8 mouse cellular contexts compared by ENCODE assay signal in the genomic region with DNA sequence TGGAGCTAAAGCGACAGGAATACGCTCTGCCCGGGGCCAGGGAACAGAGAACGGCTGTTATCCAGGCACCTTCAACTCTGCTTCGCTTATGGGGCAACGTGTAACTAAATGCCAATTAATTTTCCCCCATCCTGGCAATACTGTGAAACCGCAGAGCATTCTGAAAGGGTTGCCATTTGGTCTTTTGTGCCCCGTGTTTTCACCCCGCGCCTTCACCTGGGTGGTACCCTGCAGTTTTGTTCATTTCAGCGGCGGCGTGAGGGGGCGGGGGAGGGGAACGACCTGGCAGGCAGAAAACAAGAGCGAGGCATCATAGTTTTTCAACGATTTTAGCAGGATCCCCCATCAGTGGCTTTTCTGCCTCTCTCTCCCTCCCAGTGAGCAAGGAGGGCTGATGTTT. TPM values are rescaled to one million over a fixed set of nuclear protein-coding genes. Genes with fewer than 3 reads are reported as not detected.
A peak's percentile ranks its signal among the peaks of the same experiment; 100 is the strongest.
DNase-seq lines count a peak whose midpoint lies in the region; ATAC-seq lines count a peak whose summit lies in the region.

No protein-coding gene starts in this region.

- peaks cover 4% of the 10 kb centered on the region; the same call in 1 of the 2 replicates for H3K27me3 ChIP-seq in lung, embryonic 15.5 days
- H3K27me3 ChIP-seq in forebrain, embryonic 15.5 days, result peaks cover 38% of the 10 kb centered on the region
- no peaks in the 10 kb centered on the region for H3K27me3 ChIP-seq in limb, embryonic 12.5 days
- no peaks in the 10 kb centered on the region for H3K27me3 ChIP-seq in stomach, embryonic 14.5 days (ENCODE audit: control insufficient read depth, insufficient read depth, low read length)

- H3K36me3 ChIP-seq in lung, embryonic 15.5 days, result no peaks in the 10 kb centered on the region
- H3K36me3 ChIP-seq in forebrain, embryonic 15.5 days, result no peaks in the 10 kb centered on the region
- H3K36me3 ChIP-seq in limb, embryonic 12.5 days, result no peaks in the 10 kb centered on the region
- no peaks in the 10 kb centered on the region for H3K36me3 ChIP-seq in stomach, embryonic 14.5 days (ENCODE audit: control insufficient read depth, insufficient read depth, low read length)

- peak overlapping the region; percentile 46 for H3K4me2 ChIP-seq in lung, embryonic 15.5 days
- peak overlapping the region; percentile 41 for H3K4me2 ChIP-seq in forebrain, embryonic 15.5 days (replicated peaks)
- H3K4me2 ChIP-seq in limb, embryonic 12.5 days, result peak overlapping the region; percentile 62
- peak overlapping the region; percentile 41 for H3K4me2 ChIP-seq in stomach, embryonic 14.5 days (replicated peaks; ENCODE audit: low read depth, low read length)

- H3K4me3 ChIP-seq in lung, embryonic 15.5 days, result peak overlapping the region; percentile 18; the same call in 1 of the 2 replicates
- H3K4me3 ChIP-seq in forebrain, embryonic 15.5 days, result peak overlapping the region; percentile 11
- H3K4me3 ChIP-seq in limb, embryonic 12.5 days (replicated peaks), result peak overlapping the region; percentile 36
- H3K4me3 ChIP-seq in stomach, embryonic 14.5 days (ENCODE audit: low read depth, low read length), result no peak overlapping the region

- ATAC-seq in lung, embryonic 15.5 days (ENCODE audit: borderline replicate concordance, extremely low read depth, low FRiP score, low TSS enrichment), result no peak
- ATAC-seq in forebrain, embryonic 15.5 days (replicated peaks), result 0 out of 2 replicates have a peak, but pooled peaks have one; percentile 26
- no peak for ATAC-seq in limb, embryonic 12.5 days (ENCODE audit: insufficient number of reproducible peaks, insufficient read depth, low FRiP score, low TSS enrichment, low read depth)
- no peak for ATAC-seq in stomach, embryonic 14.5 days (ENCODE audit: insufficient number of reproducible peaks, insufficient read depth, low FRiP score, low read depth)

- peaks cover 5% of the 10 kb centered on the region; the same call in 1 of the 2 replicates for H3K4me1 ChIP-seq in lung, embryonic 15.5 days
- peaks cover 12% of the 10 kb centered on the region for H3K4me1 ChIP-seq in forebrain, embryonic 15.5 days
- H3K4me1 ChIP-seq in limb, embryonic 12.5 days (replicated peaks), result peaks cover 11% of the 10 kb centered on the region; the same call in 1 of the 2 replicates
- no peaks in the 10 kb centered on the region for H3K4me1 ChIP-seq in stomach, embryonic 14.5 days (ENCODE audit: control insufficient read depth, insufficient read depth, low read length)

- DNase-seq in lung, postnatal 14 days, result no peak
- DNase-seq in right cerebral cortex, adult 2 months (ENCODE audit: low spot score in 2 of 2), result no peak
- no peak for DNase-seq in B cell, adult 2 months
- DNase-seq in kidney, postnatal 14 days, result no peak

- no peak overlapping the region for H3K27ac ChIP-seq in lung, embryonic 15.5 days
- H3K27ac ChIP-seq in forebrain, embryonic 15.5 days (replicated peaks), result no peak overlapping the region
- no peak overlapping the region for H3K27ac ChIP-seq in limb, embryonic 12.5 days
- H3K27ac ChIP-seq in stomach, embryonic 14.5 days (ENCODE audit: low read length), result no peak overlapping the region

- 16% methylated on average over 17 of the region's 17 CpGs for WGBS in lung, embryonic 15.5 days
- WGBS in forebrain, embryonic 15.5 days, result 4% methylated on average over 17 of the region's 17 CpGs
- 8% methylated on average over 17 of the region's 17 CpGs for WGBS in limb, embryonic 12.5 days
- 10% methylated on average over 17 of the region's 17 CpGs for WGBS in stomach, embryonic 14.5 days

- H3K9me3 ChIP-seq in lung, embryonic 15.5 days, result no peaks in the 10 kb centered on the region
- no peaks in the 10 kb centered on the region for H3K9me3 ChIP-seq in forebrain, embryonic 15.5 days
- 0 out of 2 replicates have a peak, but pooled peaks cover 5% of the 10 kb centered on the region for H3K9me3 ChIP-seq in limb, embryonic 12.5 days
- H3K9me3 ChIP-seq in stomach, embryonic 14.5 days (ENCODE audit: control insufficient read depth, low read depth, low read length), result no peaks in the 10 kb centered on the region

- H3K9ac ChIP-seq in lung, embryonic 15.5 days, result no peak overlapping the region
- 0 out of 2 replicates have a peak overlapping the region, but pooled peaks have one; percentile 21 for H3K9ac ChIP-seq in forebrain, embryonic 15.5 days (replicated peaks)
- H3K9ac ChIP-seq in limb, embryonic 12.5 days (replicated peaks), result no peak overlapping the region
- no peak overlapping the region for H3K9ac ChIP-seq in stomach, embryonic 14.5 days (replicated peaks; ENCODE audit: low read depth, low read length)

RNA-seq across cellular contexts. Expression of a gene that starts 54.8 kb away (rescaled TPM):
- not detected in 2 replicates for polyA plus RNA-seq in lung, embryonic 15.5 days (2015; fragmentation: Nextera tagmentation; extraction: Ambion mirVana)
- 2.1 and 3.3 TPM in 2 replicates for polyA plus RNA-seq in forebrain, embryonic 15.5 days (2015; fragmentation: Nextera tagmentation; extraction: Ambion mirVana)
- not detected in 2 replicates for polyA plus RNA-seq in limb, embryonic 12.5 days (2016; fragmentation: Nextera tagmentation; extraction: Ambion mirVana)
- polyA plus RNA-seq in stomach, embryonic 14.5 days (2014; fragmentation: Nextera tagmentation; extraction: Ambion mirVana), result not detected in 2 replicates

RNA-seq across cellular contexts. Expression of a gene that starts 56.8 kb away (rescaled TPM):
- 115 and 121 TPM in 2 replicates for polyA plus RNA-seq in lung, embryonic 15.5 days (2015; fragmentation: Nextera tagmentation; extraction: Ambion mirVana)
- polyA plus RNA-seq in forebrain, embryonic 15.5 days (2015; fragmentation: Nextera tagmentation; extraction: Ambion mirVana), result 114 TPM in 2 replicates
- 113 and 114 TPM in 2 replicates for polyA plus RNA-seq in limb, embryonic 12.5 days (2016; fragmentation: Nextera tagmentation; extraction: Ambion mirVana)
- polyA plus RNA-seq in stomach, embryonic 14.5 days (2014; fragmentation: Nextera tagmentation; extraction: Ambion mirVana), result 140 and 148 TPM in 2 replicates

RNA-seq across cellular contexts. Expression of a gene that starts 57.3 kb away (rescaled TPM):
- 15.8 and 17.2 TPM in 2 replicates for polyA plus RNA-seq in lung, embryonic 15.5 days (2015; fragmentation: Nextera tagmentation; extraction: Ambion mirVana)
- 9.9 and 10.8 TPM in 2 replicates for polyA plus RNA-seq in forebrain, embryonic 15.5 days (2015; fragmentation: Nextera tagmentation; extraction: Ambion mirVana)
- 10.0 and 11.0 TPM in 2 replicates for polyA plus RNA-seq in limb, embryonic 12.5 days (2016; fragmentation: Nextera tagmentation; extraction: Ambion mirVana)
- 20.7 and 25.5 TPM in 2 replicates for polyA plus RNA-seq in stomach, embryonic 14.5 days (2014; fragmentation: Nextera tagmentation; extraction: Ambion mirVana)
